Mouse (Mus musculus): ENCODE measurements around the gene Nop56. TPM values are rescaled to one million over a fixed set of nuclear protein-coding genes. Genes with fewer than 3 reads are reported as not detected.

Gene Nop56
- total and polyA plus RNA-seq, 3 experiments: 556 to 1,867 (median 594) TPM

DNA sequence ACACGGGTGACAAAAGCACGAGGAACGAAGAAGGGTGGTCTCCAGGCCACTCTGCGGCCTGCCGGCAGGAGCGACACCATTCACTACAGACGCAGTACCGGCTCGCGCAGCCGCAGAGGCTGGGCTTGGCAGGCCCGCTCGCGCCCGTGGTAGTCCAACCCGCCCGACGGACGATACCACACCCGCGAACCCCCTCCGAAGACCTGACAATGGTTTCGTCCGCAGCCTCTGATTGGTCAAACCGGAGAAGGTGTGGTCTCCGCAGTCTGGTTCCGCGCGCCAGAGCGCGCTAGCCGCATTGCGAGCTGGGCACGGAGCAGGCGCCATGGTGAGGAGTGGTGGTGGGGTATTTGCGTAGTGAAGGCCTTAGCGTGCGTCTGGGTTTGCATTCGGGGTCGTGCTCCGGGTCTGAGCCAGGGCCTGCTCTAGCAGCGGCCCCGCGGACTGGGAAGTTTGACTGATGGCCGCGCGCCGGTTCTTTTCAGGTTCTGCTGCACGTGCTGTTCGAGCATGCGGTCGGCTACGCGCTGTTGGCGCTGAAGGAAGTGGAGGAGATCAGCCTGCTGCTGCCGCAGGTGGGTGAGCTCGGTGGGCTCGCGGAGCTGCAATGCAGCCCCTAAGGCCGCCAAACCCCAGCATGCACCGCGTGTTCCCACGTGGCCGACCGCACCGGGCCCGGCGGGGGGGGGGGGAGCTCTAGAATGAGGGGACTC lies at the start of gene Nop56 (continued):
- TF ChIP-seq KAT2A (conservative IDR thresholded peaks at IDR 0.05; ENCODE audit: low read depth, low read length): peak; percentile 59; the same call in 1 of the 2 replicates
- TF ChIP-seq E2F4 (IDR thresholded peaks at IDR 0.05; ENCODE audit: borderline replicate concordance, low read depth, low read length): peak; percentile 91
- TF ChIP-seq MAX (IDR thresholded peaks at IDR 0.05; ENCODE audit: low read length): peak; percentile 90
- TF ChIP-seq MYB (IDR thresholded peaks at IDR 0.05; ENCODE audit: low read depth, low read length): no peak

DNA sequence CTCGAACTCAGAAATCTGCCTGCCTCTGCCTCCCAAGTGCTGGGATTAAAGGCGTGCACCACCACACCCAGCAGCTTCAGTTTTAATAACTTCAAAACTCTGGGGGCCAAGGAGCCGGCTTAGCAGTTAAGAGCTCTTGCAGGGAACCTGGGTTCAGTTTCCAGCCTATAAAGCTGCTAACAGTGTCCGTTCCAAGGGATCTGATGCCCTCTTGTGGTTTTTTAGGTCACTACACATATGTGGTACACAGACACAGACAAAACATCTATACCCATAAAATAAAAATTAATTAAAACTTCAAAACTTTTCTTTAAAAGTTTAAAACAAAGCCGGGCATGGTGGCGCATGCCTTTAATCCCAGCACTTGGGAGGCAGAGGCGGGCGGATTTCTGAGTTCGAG lies 27.3 kb upstream of the Nop56 start:
- Histone ChIP-seq H3K9ac (ENCODE audit: control insufficient read depth, low read depth, low read length, poor library complexity, severe bottlenecking) (no peak overlapping the region), H3K9me3 (replicated peaks; ENCODE audit: insufficient read depth, low read length) (no peaks in the 10 kb centered on the region), H3K36me3 (ENCODE audit: control insufficient read depth in 1 of 2, insufficient read depth in 2 of 2, low read length in 2 of 2) (no peaks in the 10 kb centered on the region), H3K79me2 (ENCODE audit: control insufficient read depth, insufficient read depth, low read length, poor library complexity) (no peaks in the 10 kb centered on the region), H3K27me3 (ENCODE audit: control insufficient read depth in 1 of 2, insufficient read depth in 2 of 2, low read length in 2 of 2) (peaks cover 3 to 6% of the 10 kb centered on the region in 2 experiments; a peak in 3 of 4 replicates), H3K4me1 (ENCODE audit: control insufficient read depth in 1 of 2, insufficient read depth in 2 of 2, low read length in 2 of 2) (no peaks in the 10 kb centered on the region), H3K27ac (ENCODE audit: control insufficient read depth, low read depth, low read length) (no peak overlapping the region), H3K4me3 (ENCODE audit: control insufficient read depth in 1 of 2, insufficient read depth in 1 of 2, low read depth in 2 of 2, low read length in 2 of 2) (no peak overlapping the region)
- peak; percentile 75 for DNase-seq (ENCODE audit: low read depth, low spot score)
- no peak for TF ChIP-seq MXI1 (IDR thresholded peaks at IDR 0.05; ENCODE audit: low read depth, low read length)
- TF ChIP-seq ZMIZ1 (IDR thresholded peaks at IDR 0.05; ENCODE audit: low read depth, low read length): no peak
- no peak for TF ChIP-seq MYC (IDR thresholded peaks at IDR 0.05; ENCODE audit: low read depth, low read length)
- peak; percentile 88 for TF ChIP-seq RAD21 (IDR thresholded peaks at IDR 0.05; ENCODE audit: low read depth, low read length)
- peak; percentile 76 for TF ChIP-seq SMC3 (IDR thresholded peaks at IDR 0.05; ENCODE audit: low read depth, low read length)
- TF ChIP-seq ZC3H11A (IDR thresholded peaks at IDR 0.05; ENCODE audit: low read depth, low read length): peak; percentile 64
- no peak for TF ChIP-seq NELFE (IDR thresholded peaks at IDR 0.05; ENCODE audit: low read depth, low read length)
- TF ChIP-seq CTCF (IDR thresholded peaks at IDR 0.05 in 2 of 3, conservative IDR thresholded peaks at IDR 0.05 in 1 of 3; ENCODE audit: control insufficient read depth in 1 of 3, insufficient read depth in 1 of 3, low read depth in 2 of 3, low read length in 3 of 3, poor library complexity in 1 of 3, severe bottlenecking in 1 of 3): peak; percentile 49 to 77 (median 54)

DNA sequence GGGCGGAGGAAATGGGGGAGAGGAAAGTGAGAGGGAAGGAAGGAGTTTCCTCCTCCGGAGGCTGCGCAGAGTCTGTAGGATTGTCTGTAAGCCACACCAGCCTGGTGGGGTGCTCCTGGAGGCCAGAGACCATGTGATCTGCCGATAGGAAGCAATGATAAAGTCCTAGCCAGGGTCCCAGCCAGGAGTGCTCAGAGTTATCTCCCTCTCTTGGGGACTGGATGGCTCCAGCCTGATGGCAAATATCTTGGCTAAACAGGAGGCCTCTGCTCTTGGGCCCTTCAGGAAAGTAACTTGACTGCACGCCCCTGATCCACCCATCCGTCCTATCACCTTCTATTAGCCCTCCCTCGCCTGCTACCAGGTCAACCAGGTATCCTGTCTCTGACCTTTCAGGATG lies 26.0 kb upstream of the Nop56 start:
- no peak overlapping the region for H3K27ac ChIP-seq (ENCODE audit: control insufficient read depth, low read depth, low read length)
- DNase-seq (ENCODE audit: low read depth, low spot score): peak; percentile 15

More for the DNA sequence above, 26.0 kb upstream of the Nop56 start:
- H3K36me3 ChIP-seq (ENCODE audit: control insufficient read depth in 1 of 2, insufficient read depth in 2 of 2, low read length in 2 of 2): no peaks in the 10 kb centered on the region
- no peak overlapping the region for H3K9ac ChIP-seq (ENCODE audit: control insufficient read depth, low read depth, low read length, poor library complexity, severe bottlenecking)
- H3K4me1 ChIP-seq (ENCODE audit: control insufficient read depth in 1 of 2, insufficient read depth in 2 of 2, low read length in 2 of 2): no peaks in the 10 kb centered on the region
- TF ChIP-seq CTCF (IDR thresholded peaks at IDR 0.05 in 2 of 3, conservative IDR thresholded peaks at IDR 0.05 in 1 of 3; ENCODE audit: control insufficient read depth in 1 of 3, insufficient read depth in 1 of 3, low read depth in 2 of 3, low read length in 3 of 3, poor library complexity in 1 of 3, severe bottlenecking in 1 of 3) (no peak), NRF1 (IDR thresholded peaks at IDR 0.05; ENCODE audit: insufficient read depth, low read depth, low read length, poor library complexity, severe bottlenecking) (no peak), EP300 (IDR thresholded peaks at IDR 0.05; ENCODE audit: low read depth in 1 of 2, low read length in 2 of 2) (no peak), USF1 (IDR thresholded peaks at IDR 0.05; ENCODE audit: low read depth, low read length) (0 out of 2 replicates have a peak, but pooled peaks have one; percentile 34)
- no peak overlapping the region for H3K4me3 ChIP-seq (ENCODE audit: control insufficient read depth in 1 of 2, insufficient read depth in 1 of 2, low read depth in 2 of 2, low read length in 2 of 2)
- no peaks in the 10 kb centered on the region for H3K9me3 ChIP-seq (replicated peaks; ENCODE audit: insufficient read depth, low read length)
- H3K79me2 ChIP-seq (ENCODE audit: control insufficient read depth, insufficient read depth, low read length, poor library complexity): no peaks in the 10 kb centered on the region
- peaks cover 4 to 5% of the 10 kb centered on the region in 2 experiments for H3K27me3 ChIP-seq (ENCODE audit: control insufficient read depth in 1 of 2, insufficient read depth in 2 of 2, low read length in 2 of 2)
